Mouse (Mus musculus): ENCODE data around the gene Rph3al. TPM values are rescaled to one million over a fixed set of nuclear protein-coding genes. Genes with fewer than 3 reads are reported as not detected.

Rph3al gene
- total RNA-seq, 1 experiment: 0.71 TPM

DNA sequence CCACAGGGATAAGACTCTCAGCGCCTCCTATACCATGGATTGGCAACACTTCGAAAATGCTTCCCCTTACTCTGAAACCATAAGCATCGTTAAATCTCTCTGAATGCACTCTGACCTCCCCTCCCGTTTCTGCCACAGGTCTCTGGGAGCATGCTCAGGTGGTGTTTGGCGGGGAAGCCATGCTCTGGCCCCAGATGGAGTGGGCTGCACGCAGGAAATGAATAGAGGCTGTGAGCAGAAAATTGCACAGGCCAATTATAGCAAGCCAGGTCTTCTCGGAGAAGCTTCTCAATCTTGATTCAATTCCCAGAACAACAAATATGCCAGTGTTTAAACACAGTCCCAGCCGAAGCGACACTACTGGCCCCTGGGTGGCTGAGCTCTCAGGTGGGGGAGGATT, 72.4 kb downstream of the Rph3al start:
- no peaks in the 10 kb centered on the region for H3K36me3 ChIP-seq (ENCODE audit: control insufficient read depth, insufficient read depth, low read length, poor library complexity, severe bottlenecking)
- TF ChIP-seq HCFC1 (IDR thresholded peaks at IDR 0.05; ENCODE audit: borderline replicate concordance, insufficient read depth, low read length): no peak
- TF ChIP-seq ZC3H11A (IDR thresholded peaks at IDR 0.05; ENCODE audit: borderline replicate concordance, low read depth, low read length): no peak
- no peak for TF ChIP-seq MAFK (IDR thresholded peaks at IDR 0.05; ENCODE audit: insufficient read depth, low read depth, low read length)
- no peak for TF ChIP-seq CHD2 (IDR thresholded peaks at IDR 0.05; ENCODE audit: low read depth, low read length)
- no peak for TF ChIP-seq ZNF384 (IDR thresholded peaks at IDR 0.05; ENCODE audit: low read depth, low read length)
- in situ Hi-C loops (cut with MboI; ENCODE audit: low sequenced_read_pairs in 2 of 2, unreplicated experiment in 2 of 2): no loop called here
- DNase-seq (ENCODE audit: low read depth, low spot score): no peak
- H3K27ac ChIP-seq (ENCODE audit: insufficient read depth, low read depth, low read length, poor library complexity, severe bottlenecking): no peak overlapping the region
- H3K9ac ChIP-seq (ENCODE audit: insufficient read depth, low read depth, low read length, poor library complexity, severe bottlenecking): no peak overlapping the region
- peaks cover 0 to 5% of the 10 kb centered on the region in 2 experiments; a peak in 1 of 4 replicates for H3K4me1 ChIP-seq (ENCODE audit: control insufficient read depth in 2 of 2, insufficient read depth in 2 of 2, low read length in 2 of 2, poor library complexity in 1 of 2)
- H3K4me3 ChIP-seq (ENCODE audit: insufficient read depth in 1 of 2, low read depth in 1 of 2, low read length in 2 of 2, poor library complexity in 1 of 2, severe bottlenecking in 1 of 2): no peak overlapping the region
- H3K9me3 ChIP-seq (ENCODE audit: control insufficient read depth, insufficient read depth, low read depth, low read length): no peaks in the 10 kb centered on the region

DNA sequence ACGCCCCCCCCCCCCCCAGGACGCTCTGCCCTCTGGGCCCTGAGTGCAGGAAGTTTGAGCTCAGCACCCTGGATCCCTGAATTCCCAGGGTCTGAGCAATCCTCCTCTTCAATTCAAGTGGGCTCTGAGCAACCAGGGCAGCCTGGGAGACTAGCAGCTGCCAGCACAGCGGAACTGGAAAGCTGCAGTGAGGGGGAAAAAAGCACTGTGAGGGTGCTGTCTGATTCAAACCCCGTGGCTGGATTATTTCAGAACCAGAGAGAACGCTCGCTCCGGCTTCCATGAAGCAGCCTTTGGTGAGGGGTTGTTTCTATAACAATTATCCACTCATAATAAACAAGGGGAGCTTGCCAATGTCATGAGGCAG, 73.0 kb downstream of the Rph3al start:
- Histone ChIP-seq H3K4me3 (ENCODE audit: insufficient read depth in 1 of 2, low read depth in 1 of 2, low read length in 2 of 2, poor library complexity in 1 of 2, severe bottlenecking in 1 of 2) (no peak overlapping the region), H3K36me3 (ENCODE audit: control insufficient read depth, insufficient read depth, low read length, poor library complexity, severe bottlenecking) (no peaks in the 10 kb centered on the region), H3K9ac (ENCODE audit: insufficient read depth, low read depth, low read length, poor library complexity, severe bottlenecking) (no peak overlapping the region), H3K27ac (ENCODE audit: insufficient read depth, low read depth, low read length, poor library complexity, severe bottlenecking) (no peak overlapping the region), H3K4me1 (ENCODE audit: control insufficient read depth in 2 of 2, insufficient read depth in 2 of 2, low read length in 2 of 2, poor library complexity in 1 of 2) (peaks cover 0 to 5% of the 10 kb centered on the region in 2 experiments; a peak in 1 of 4 replicates), H3K9me3 (ENCODE audit: control insufficient read depth, insufficient read depth, low read depth, low read length) (no peaks in the 10 kb centered on the region)
- TF ChIP-seq ZNF384 (IDR thresholded peaks at IDR 0.05; ENCODE audit: low read depth, low read length) (no peak), MAFK (IDR thresholded peaks at IDR 0.05; ENCODE audit: insufficient read depth, low read depth, low read length) (no peak), CHD2 (IDR thresholded peaks at IDR 0.05; ENCODE audit: low read depth, low read length) (no peak), HCFC1 (IDR thresholded peaks at IDR 0.05; ENCODE audit: borderline replicate concordance, insufficient read depth, low read length) (no peak), ZC3H11A (IDR thresholded peaks at IDR 0.05; ENCODE audit: borderline replicate concordance, low read depth, low read length) (no peak)
- in situ Hi-C loops (cut with MboI; ENCODE audit: low sequenced_read_pairs in 2 of 2, unreplicated experiment in 2 of 2): no loop called here
- DNase-seq (ENCODE audit: low read depth, low spot score): no peak

DNA sequence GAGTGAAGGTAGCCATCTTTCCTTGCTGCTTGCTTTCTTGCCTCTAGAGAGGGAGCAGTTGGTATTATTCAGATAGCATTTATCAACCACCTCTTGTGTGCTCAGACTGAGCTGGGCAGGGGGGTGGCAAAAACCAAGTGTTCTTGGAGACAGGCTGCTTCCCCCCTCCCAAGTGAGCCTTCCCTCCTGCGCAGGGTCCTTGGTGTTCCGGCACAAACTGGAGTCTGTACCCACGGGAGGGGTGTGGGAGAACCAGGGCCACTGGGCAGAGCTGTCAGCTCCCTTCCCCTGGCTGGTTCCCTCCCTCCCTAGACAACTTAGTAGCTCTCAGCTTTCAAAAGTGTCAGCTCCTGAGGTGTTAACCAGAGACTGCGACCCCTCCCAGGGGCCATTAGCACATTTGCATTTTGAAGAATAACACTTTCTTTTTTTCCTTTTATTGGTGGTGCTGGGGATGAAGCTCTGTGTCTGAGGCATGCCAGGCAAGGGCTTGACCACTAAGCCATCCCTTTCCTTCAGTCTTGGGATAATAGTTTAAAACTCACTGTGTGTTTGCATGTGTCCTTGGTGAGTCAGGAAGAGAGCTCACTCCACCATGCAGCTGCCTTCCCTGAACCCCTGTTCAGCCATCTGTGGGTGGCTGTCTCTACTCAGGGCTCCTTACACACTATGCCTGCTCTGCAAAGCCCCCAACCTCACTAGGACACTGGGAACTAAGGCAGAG, 73.5 kb downstream of the Rph3al start:
- Histone ChIP-seq H3K9ac (ENCODE audit: insufficient read depth, low read depth, low read length, poor library complexity, severe bottlenecking) (no peak overlapping the region), H3K36me3 (ENCODE audit: control insufficient read depth, insufficient read depth, low read length, poor library complexity, severe bottlenecking) (no peaks in the 10 kb centered on the region), H3K4me3 (ENCODE audit: insufficient read depth in 1 of 2, low read depth in 1 of 2, low read length in 2 of 2, poor library complexity in 1 of 2, severe bottlenecking in 1 of 2) (no peak overlapping the region), H3K9me3 (ENCODE audit: control insufficient read depth, insufficient read depth, low read depth, low read length) (no peaks in the 10 kb centered on the region), H3K4me1 (ENCODE audit: control insufficient read depth in 2 of 2, insufficient read depth in 2 of 2, low read length in 2 of 2, poor library complexity in 1 of 2) (peaks cover 0 to 5% of the 10 kb centered on the region in 2 experiments; a peak in 1 of 4 replicates), H3K27ac (ENCODE audit: insufficient read depth, low read depth, low read length, poor library complexity, severe bottlenecking) (no peak overlapping the region)
- TF ChIP-seq ZC3H11A (IDR thresholded peaks at IDR 0.05; ENCODE audit: borderline replicate concordance, low read depth, low read length) (no peak), ZNF384 (IDR thresholded peaks at IDR 0.05; ENCODE audit: low read depth, low read length) (no peak), MAFK (IDR thresholded peaks at IDR 0.05; ENCODE audit: insufficient read depth, low read depth, low read length) (no peak), HCFC1 (IDR thresholded peaks at IDR 0.05; ENCODE audit: borderline replicate concordance, insufficient read depth, low read length) (no peak), CHD2 (IDR thresholded peaks at IDR 0.05; ENCODE audit: low read depth, low read length) (no peak)
- no peak for DNase-seq (ENCODE audit: low read depth, low spot score)
- in situ Hi-C loops (cut with MboI; ENCODE audit: low sequenced_read_pairs in 2 of 2, unreplicated experiment in 2 of 2): no loop called here

GRCm38 (mm10) chr11:75862466-75862865, 75.8 kb downstream of the Rph3al start:
- Histone ChIP-seq H3K9me3 (ENCODE audit: control insufficient read depth, insufficient read depth, low read depth, low read length) (no peaks in the 10 kb centered on the region), H3K27ac (ENCODE audit: insufficient read depth, low read depth, low read length, poor library complexity, severe bottlenecking) (no peak overlapping the region), H3K4me3 (ENCODE audit: insufficient read depth in 1 of 2, low read depth in 1 of 2, low read length in 2 of 2, poor library complexity in 1 of 2, severe bottlenecking in 1 of 2) (no peak overlapping the region), H3K4me1 (ENCODE audit: control insufficient read depth in 2 of 2, insufficient read depth in 2 of 2, low read length in 2 of 2, poor library complexity in 1 of 2) (peaks cover 0 to 5% of the 10 kb centered on the region in 2 experiments; a peak in 1 of 4 replicates), H3K36me3 (ENCODE audit: control insufficient read depth, insufficient read depth, low read length, poor library complexity, severe bottlenecking) (no peaks in the 10 kb centered on the region), H3K9ac (ENCODE audit: insufficient read depth, low read depth, low read length, poor library complexity, severe bottlenecking) (no peak overlapping the region)
- in situ Hi-C loops (cut with MboI; ENCODE audit: low sequenced_read_pairs in 2 of 2, unreplicated experiment in 2 of 2): no loop called here
- no peak for TF ChIP-seq ZNF384 (IDR thresholded peaks at IDR 0.05; ENCODE audit: low read depth, low read length)
- TF ChIP-seq MAFK (IDR thresholded peaks at IDR 0.05; ENCODE audit: insufficient read depth, low read depth, low read length): no peak
- no peak for TF ChIP-seq CHD2 (IDR thresholded peaks at IDR 0.05; ENCODE audit: low read depth, low read length)
- TF ChIP-seq HCFC1 (IDR thresholded peaks at IDR 0.05; ENCODE audit: borderline replicate concordance, insufficient read depth, low read length): no peak
- TF ChIP-seq ZC3H11A (IDR thresholded peaks at IDR 0.05; ENCODE audit: borderline replicate concordance, low read depth, low read length): no peak
- no peak for DNase-seq (ENCODE audit: low read depth, low spot score)
